Mouse (Mus musculus): Measurements from ENCODE around the gene Tmem145.

Gene Tmem145

DNA sequence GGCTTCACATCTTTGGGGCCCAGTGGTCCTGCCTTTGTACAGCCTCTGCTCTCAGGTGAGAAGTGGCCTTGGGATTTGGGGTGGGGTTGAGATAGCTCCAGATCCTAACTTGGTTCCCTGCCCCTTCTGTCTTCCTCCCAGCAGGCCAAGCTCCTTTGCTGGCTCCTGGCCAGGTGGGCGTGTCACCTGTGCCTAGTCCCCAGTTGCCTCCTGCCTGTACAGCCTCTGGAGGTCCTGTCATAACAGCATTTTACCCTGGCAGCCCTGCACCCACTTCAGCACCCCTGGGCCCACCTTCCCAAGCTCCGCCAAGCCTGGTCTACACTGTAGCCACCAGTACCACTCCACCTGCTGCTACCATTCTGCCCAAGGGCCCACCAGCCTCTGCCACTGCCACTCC is 15.0 kb upstream of the Tmem145 start:
- DNase-seq (ENCODE audit: extremely low read depth, insufficient read length, low spot score) = no peak

DNA sequence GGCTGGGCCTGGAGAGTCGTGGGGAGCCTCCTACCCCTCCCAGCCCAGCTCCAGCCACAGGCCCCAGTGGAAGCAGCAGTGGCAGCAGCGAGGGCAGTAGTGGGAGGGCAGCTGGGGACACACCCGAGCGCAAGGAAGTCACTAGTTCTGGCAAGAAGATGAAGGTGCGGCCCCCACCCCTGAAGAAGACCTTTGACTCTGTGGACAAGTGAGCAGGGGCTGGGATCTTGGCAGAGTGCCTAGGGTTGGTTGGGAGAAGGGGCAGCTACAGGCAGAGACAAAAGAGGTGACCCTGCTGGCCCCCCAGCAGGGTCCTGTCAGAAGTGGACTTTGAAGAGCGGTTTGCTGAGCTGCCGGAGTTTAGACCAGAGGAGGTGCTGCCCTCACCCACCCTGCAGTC is 13.8 kb upstream of the Tmem145 start:
- DNase-seq (ENCODE audit: extremely low read depth, insufficient read length, low spot score) = no peak

DNA sequence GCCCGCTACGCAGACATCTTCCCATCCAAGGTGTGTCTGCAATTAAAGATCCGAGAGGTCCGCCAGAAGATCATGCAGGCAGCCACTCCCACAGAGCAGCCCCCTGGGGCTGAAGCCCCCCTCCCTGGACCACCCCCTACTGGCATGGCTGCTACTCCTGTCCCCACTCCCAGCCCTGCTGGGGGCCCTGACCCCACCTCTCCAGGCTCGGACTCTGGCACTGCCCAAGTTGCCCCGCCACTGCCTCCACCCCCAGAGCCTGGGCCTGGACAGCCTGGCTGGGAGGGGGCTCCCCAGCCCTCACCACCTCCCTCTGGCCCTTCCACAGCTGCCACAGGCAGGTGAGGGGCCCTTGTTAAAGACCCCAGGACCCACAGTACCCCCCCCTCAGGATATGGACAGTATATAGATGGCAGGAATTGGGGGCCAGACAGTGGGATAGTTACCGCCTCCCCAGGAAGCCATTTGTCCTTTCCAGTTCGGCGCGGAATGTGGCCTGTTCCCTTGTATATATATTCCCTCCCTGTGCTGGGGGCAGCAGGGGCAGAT is 12.6 kb upstream of the Tmem145 start:
- no peak for DNase-seq (ENCODE audit: extremely low read depth, insufficient read length, low spot score)

DNA sequence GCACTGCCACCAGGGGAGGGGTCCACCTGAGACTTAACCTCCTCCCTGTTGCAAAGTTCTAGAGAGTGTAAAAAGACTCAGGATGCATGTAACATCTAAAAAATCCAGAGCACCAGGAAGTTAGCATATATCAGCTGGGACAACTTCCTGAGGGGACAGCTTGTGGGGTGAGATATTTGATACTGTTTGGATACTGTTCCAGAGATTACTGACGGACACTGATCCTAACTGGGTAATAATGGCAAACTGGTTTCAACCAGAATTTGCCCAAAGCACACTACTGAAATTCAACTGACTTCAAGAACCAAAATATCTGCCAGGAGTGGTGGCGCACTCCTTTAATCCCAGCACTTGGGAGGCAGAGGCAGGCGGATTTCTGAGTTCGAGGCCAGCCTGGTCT is 11.4 kb upstream of the Tmem145 start:
- no peak for DNase-seq (ENCODE audit: extremely low read depth, insufficient read length, low spot score)

DNA sequence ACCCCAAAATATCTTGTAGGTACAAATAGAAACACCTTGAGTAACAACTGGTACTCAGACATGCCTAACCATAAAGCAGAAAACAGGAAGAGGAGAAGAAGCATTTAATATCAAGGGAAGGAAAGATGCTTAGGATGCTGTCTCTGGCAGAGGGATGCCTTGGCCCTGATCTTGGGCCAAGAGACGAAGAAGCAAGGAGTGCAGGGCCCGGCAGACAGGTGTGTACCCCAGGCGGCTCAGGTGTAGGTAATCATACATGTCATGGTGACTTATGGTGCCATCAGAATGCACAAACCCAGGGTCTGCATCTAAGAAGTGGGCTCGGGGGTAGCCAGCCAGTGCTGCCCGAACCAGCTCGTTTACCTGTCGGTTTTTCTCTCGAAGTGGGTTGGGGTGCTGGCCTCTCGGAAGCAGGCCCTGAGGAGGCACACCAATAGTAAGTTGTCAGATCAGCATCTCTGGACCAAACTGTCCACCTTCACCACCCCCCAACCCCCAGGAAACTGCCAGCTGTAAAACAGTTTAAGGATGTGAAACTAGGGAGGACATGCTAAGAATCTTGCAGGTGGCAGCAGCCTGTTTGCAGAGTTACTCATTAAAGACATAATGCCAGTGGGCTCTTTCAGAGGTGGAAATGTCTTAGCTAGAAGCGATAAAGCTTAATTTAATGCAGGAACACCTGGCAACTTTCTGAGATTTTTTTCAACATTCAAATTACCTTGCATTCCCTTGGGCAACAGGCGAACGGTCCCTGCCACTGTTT is 10.8 kb upstream of the Tmem145 start:
- no peak for DNase-seq (ENCODE audit: extremely low read depth, insufficient read length, low spot score)

DNA sequence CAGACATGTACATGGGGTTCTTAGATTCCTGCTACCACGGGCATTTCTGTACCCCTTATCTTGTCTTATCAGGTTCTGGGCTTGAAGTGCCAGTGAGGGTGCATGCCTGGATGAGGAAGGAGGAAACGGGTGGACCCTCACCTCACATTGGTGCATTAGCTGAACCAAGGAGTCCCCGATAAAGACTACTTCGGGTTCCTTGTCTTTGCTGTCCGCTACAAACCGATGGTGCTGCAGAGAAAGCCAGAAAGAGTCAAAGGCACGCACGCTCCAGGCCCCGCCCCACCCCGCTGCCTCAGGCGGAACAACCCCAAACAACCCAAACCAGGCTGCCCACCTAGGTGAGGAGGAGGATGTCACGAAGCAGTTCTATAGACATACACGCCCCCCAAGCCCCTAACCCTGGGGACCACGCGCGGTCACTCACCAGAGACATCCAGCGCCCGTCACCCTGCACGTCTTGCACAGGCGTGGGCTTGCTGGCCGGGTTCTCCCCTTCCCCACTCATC is 8.9 kb upstream of the Tmem145 start:
- DNase-seq (ENCODE audit: extremely low read depth, insufficient read length, low spot score) = no peak

DNA sequence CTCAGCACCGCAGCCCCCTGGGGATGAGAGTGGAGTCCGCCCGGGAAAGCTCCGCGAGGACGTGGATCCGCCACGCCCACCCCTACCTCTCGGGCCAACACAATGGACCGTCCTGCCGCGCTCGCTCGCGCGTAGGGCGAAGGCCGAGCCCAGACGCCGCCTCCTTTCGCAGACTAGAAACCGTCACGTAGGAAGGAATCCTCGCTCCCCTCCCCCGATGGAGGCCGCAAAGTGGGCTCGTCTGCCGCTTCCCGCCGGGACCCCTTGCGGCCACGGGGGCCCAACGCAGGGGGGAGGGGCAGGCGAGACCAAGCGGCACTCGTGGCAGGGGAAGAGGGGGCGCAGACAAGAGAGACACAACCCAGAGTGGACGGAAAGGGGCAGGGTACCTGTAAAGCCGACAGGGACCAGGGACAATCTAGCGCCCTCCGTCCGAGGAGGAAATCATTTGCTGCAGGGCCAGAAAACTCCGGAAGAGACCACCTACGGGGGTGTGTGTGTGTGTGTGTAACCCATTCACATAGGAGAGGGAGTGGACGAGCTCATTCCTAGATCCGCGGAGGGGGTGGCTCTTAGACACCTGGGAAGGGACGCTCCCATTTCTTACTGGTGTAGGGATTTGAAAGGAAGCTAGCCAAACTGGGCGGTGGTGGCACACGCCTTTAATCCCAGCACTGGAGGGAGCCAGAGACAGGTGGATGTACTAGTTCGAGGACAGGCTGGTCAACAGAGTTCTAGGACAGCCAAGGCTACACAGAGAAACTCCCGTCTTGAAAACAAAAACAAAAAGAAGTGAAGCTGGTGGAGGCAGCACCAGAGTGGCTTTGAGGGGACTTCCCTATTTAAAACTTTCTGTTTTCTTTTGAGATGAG is 8.2 kb upstream of the Tmem145 start, which contains the start of gene Pafah1b3:
Gene Pafah1b3, minus strand, starts transcription at position 533 of the 872 bp plus-strand sequence.
- DNase-seq (ENCODE audit: extremely low read depth, insufficient read length, low spot score) = peak; percentile 87

DNA sequence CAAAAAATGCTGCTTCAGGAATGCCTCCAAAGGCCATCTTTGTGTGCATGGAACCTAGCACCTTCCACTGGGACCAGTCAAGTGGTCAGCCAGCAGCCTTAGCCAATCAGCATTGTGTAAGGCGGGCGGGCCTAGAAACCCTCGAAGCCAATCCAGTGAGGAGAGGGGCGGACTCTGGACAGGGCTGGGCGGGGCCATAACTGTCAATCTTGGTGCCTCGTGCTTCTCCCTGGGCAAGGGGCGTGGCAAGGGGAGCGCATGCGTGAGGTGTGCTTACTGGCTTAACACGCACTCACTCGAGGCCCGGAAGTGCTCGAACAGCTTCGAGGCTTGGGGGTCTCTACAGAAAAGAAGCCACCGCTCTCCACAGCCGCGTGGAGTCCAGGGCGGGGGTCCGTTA is 4.8 kb upstream of the Tmem145 start, which contains the start of gene Prr19:
Gene Prr19, plus strand, starts transcription at position 349 of the 400 bp plus-strand sequence.
- peak; percentile 55 for DNase-seq (ENCODE audit: extremely low read depth, insufficient read length, low spot score)

DNA sequence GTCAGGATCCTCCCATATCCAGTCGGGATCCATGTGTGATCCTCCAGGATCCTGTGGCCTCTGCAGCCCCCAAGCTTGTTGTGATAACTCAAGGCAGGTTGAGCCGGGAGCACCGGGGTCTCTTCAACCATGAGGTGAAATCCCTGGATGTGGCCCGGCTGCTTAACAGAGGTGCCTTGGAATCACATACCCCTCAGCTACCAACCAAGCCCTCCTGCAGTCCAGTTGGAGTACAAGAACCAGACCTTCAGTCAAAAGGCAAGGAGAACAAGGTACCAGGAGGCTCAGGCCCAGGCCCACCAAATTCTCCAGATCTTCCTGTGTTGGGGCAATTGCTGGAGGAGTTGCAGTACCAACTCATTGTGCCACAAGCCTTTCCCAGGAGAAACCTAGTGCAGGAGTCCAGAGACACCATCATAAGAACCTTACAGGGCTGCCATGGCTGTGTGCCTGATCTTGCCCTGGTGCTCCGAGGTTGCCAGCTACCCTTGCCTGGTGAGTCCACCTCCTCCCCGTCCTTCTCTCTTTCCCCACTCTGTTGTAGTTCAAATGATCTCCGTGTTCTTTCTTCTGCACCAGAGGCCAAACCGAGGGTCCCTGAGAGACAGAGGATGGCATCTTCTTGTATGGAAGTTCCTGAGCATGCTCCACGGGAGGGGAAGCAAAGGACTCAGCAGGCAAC is 2.8 kb upstream of the Tmem145 start:
- DNase-seq (ENCODE audit: extremely low read depth, insufficient read length, low spot score) = no peak

DNA sequence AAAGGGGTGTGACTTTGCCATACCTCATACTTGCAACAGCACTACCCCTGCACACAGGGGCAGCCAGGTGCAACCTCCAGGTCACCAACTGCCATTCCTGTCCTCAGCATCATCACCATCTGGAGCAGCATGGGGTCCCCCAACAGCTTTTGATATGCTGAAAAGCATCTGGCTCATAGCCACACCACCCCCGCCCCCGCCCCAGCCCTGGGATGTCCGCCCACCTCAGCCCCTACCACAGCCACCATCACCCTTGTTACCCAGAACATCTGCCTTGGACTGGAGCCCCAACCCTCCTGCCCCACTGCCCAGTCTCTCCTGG is 2.3 kb upstream of the Tmem145 start:
- DNase-seq (ENCODE audit: extremely low read depth, insufficient read length, low spot score) = no peak

DNA sequence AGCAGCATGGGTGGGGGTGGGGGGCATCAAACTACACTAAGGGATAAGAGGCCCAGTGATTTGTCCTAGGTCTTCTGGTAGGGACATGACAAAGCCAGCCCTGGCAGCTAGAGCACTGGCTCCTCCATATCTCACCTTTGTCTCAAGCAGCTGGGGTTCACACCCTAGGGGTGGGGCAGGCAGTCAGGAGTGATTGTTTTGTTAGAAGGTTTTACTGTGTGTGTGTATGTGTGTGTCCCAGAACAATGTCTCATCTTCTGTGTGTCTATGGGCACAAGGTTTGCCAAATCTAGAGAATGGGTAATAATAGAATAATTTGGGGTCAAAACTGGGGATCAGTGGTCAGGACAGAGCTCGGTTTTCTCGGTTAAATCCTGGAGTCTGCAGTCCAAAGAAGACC is 425 bp upstream of the Tmem145 start:
- no peak for DNase-seq (ENCODE audit: extremely low read depth, insufficient read length, low spot score)

DNA sequence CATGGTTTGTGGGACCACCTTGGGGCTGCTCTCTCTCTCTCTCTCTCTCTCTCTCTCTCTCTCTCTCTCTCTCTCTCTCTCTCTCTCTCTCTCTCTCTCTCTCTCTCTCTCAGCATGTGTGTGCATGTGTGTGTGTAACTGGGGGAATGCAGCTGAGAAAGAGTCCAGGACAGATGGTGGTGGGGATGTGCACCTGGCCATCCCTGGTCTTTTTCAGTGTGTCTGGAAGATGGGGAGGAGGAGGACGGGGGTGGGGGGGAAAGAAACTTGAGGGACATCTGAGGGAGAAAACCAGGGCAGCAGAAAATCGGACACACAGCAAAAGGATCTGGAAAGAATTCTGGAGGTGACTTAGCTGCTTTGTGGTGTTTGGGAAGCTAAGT is 699 bp downstream of the Tmem145 start:
- DNase-seq (ENCODE audit: extremely low read depth, insufficient read length, low spot score) = no peak

DNA sequence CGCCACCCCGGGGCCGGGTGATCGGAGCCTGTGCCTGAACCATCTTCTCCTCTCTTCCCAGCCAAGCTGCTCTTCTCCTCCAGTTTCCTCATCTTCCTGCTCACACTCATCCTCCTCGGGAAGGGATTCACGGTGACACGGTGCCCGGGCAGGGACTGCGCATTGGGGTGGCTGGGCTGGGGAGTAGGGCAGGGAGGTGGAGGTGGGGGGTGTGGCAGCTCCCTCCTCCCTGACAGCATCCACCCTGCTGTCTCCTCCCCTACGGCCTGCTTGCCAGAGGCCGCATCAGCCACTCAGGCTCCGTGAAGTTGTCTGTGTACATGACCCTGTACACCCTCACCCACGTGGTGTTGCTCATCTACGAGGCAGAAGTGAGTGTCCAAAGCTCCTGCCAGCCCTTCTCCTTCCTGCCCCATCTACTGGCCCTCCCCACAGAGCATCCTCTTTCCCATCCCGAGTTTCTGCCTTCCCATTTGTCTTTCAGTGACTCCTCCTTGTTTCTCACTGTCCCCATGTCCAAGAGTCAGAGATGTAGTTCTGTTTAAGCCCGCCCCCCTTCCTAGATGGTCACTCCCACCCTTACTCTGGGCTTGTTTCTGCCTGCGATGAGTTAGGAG is 2.9 kb downstream of the Tmem145 start:
- no peak for DNase-seq (ENCODE audit: extremely low read depth, insufficient read length, low spot score)

DNA sequence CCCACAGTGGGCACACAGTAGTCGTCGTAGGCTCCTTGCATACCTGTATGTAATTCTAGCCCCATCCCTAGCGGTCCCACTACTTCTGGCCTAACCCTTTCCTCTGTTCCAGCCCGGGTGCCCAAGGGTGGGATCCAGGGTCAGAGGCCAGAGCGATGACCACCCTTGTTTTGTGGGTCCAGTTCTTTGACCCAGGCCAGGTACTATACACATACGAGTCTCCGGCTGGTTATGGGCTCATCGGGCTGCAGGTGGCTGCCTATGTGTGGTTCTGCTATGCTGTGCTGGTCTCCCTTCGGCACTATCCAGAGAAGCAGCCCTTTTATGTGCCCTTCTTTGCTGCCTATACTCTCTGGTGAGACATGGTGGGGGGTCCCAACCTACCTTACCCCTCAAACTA is 3.5 kb downstream of the Tmem145 start:
- no peak for DNase-seq (ENCODE audit: extremely low read depth, insufficient read length, low spot score)

DNA sequence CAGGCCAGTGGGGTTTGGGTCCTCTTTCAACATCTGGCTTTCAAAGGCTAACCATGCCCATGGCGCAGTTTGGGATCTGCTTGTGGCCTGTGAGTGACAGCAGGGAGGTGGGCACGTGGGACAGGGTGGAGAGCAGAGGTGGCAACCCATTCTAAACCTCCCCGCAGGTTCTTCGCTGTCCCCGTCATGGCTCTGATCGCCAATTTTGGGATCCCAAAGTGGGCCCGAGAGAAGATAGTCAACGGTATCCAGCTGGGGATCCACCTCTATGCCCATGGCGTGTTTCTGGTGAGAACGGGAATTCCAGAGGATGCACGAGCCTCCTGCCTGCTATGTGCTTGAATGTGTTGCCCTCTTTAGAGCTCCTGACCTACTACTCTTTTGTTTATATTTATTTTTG is 5.3 kb downstream of the Tmem145 start:
- DNase-seq (ENCODE audit: extremely low read depth, insufficient read length, low spot score) = no peak

DNA sequence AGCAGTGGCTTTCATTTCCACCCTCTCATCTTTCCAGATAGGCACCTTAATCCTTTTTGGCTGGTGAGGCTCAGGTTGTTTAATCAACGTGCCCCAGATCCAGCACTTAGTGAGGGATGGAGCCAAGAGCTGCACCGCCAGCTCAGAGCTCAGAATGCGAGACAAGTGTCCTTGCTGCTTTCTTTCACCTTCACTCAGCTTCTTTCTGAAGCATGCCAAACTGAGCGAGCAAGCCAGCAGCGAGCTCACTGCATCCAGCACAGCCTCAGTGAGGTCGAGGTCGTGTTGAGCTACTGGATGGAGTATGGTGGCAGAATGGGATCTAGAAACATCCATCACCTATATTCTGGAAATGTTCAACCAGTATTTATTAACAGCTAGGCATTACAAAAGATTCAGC is 7.4 kb downstream of the Tmem145 start:
- DNase-seq (ENCODE audit: extremely low read depth, insufficient read length, low spot score) = no peak

DNA sequence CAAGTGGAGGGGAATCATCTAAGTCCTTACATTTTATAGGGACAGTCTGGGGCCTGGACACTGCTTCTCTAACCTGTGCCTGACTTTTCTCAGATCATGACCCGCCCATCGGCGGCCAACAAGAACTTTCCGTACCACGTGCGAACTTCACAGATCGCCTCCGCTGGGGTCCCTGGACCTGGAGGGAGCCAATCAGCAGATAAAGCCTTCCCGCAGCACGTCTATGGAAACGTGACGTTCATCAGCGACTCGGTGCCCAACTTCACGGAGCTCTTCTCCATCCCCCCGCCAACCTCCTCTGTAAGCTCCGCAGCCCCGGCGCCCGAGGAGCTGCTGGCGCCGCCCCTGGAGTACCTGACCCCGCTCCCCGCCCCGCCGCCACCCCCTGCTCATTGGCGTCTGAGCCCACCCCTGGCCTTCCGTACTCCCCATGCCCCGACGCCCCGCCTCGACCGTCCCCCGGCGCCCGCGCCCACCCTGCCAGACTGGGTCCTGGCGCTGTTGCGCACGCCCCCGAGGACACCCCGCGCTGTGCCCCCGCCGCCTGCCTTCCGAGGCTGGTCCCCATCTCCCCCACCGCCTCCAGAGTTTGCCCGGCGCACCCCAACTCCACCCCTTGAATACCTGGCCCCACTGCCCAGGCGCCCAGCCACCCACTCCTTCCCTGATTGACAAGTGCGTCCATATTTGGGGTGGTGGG is 8.8 kb downstream of the Tmem145 start:
- DNase-seq (ENCODE audit: extremely low read depth, insufficient read length, low spot score) = no peak

DNA sequence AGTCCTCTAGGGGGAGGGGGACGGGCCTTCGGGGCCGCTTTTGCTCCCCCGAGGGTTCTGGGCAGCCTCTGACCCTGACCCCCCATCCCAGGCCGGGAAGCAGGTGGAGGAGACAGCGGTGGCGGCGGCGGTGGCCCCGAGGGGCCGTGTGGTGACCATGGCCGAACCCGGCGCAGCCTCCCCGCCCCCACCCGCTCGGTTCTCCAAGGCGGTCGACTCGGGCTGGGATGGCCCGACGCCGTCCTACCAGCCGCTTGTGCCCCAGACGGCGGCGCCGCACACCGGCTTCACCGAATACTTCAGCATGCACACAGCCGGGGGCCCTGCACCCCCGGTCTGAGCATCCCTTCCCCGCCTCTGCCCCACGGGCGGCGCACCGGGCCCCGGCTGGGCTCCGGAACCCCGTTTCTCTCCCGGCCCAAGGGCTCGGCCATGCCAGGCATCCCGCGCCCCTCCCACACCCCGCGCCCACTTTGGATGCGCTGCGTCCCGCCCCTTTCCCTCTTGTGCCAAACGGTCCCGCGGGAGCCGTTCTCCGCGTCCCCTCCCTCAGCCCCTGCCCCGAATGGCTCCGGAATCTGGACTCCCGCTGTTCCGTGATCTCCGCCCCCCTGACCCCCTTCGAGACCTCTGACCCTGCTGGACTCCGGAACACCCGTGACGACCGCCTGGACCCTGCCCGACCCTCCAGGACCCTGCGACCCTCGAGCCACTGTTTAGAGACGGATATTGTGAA is 9.6 kb downstream of the Tmem145 start:
- no peak for DNase-seq (ENCODE audit: extremely low read depth, insufficient read length, low spot score)
